Mouse (Mus musculus) kidney, embryonic 16.5 days (tissue): Measurements from ENCODE around the gene Plekha7. TPM values are rescaled to one million over a fixed set of nuclear protein-coding genes. Genes with fewer than 3 reads are reported as not detected.

ENCODE experiments used
- ATAC-seq: fragments of 200-750 bp; cut with Nextera tagmentation; 2 replicates; pipeline ENCODE4 v1.8.0; 2017; ENCODE audit warnings: moderate TSS enrichment; ENCODE audit not compliant: low FRiP score, low TSS enrichment
- H3K27ac ChIP-seq: fragments of 300-500 bp; sonication (generic); 2 replicates; pipeline ENCODE4 v1.5.1; 2014; ENCODE audit warnings: low read length
- H3K27me3 ChIP-seq: fragments of 300-500 bp; sonication (generic); 2 replicates; pipeline ENCODE4 v1.6.1; 2014; ENCODE audit warnings: low read length, control low read depth, mixed read lengths; ENCODE audit not compliant: insufficient read depth
- H3K36me3 ChIP-seq: fragments of 300-500 bp; sonication (generic); 2 replicates; pipeline ENCODE4 v1.6.1; 2014; ENCODE audit warnings: low read length, control low read depth, mixed read lengths; ENCODE audit not compliant: insufficient read depth
- H3K4me1 ChIP-seq: fragments of 300-500 bp; sonication (generic); 2 replicates; pipeline ENCODE4 v1.6.1; 2014; ENCODE audit warnings: low read length, control low read depth, mixed read lengths; ENCODE audit not compliant: insufficient read depth
- H3K4me2 ChIP-seq: fragments of 300-500 bp; sonication (generic); replicated peaks from 2 replicates; pipeline ENCODE4 v1.6.1; 2014; ENCODE audit warnings: low read depth, low read length
- H3K4me3 ChIP-seq: fragments of 300-500 bp; sonication (generic); 2 replicates; pipeline ENCODE4 v1.5.1; 2014; ENCODE audit warnings: mild to moderate bottlenecking, low read length
- H3K9ac ChIP-seq: fragments of 300-500 bp; sonication (generic); replicated peaks from 2 replicates; pipeline ENCODE4 v1.6.1; 2014; ENCODE audit warnings: low read length
- H3K9me3 ChIP-seq: fragments of 300-500 bp; sonication (generic); 2 replicates; pipeline ENCODE4 v1.6.1; 2016; ENCODE audit warnings: low read length, control low read depth
- WGBS: fragments of 180-500 bp; shearing (Covaris S2); extraction: QIAGEN DNeasy Blood & Tissue Kit; methylation state at CpG from one replicate; pipeline ENCODE4 v1.1.7; 2014; 5-methylcytosine and 5-hydroxymethylcytosine counted together
- polyA plus RNA-seq: library from polyadenylated mRNA; unstranded; fragments of >200 nt; fragmentation: Nextera tagmentation; extraction: Ambion mirVana; gene quantifications from 2 replicates; pipeline ENCODE4 v1.2.1, GENCODE M21; 2015

Gene Plekha7
- polyA plus RNA-seq, 1 experiment from 2014 or later: 13.1 TPM

DNA sequence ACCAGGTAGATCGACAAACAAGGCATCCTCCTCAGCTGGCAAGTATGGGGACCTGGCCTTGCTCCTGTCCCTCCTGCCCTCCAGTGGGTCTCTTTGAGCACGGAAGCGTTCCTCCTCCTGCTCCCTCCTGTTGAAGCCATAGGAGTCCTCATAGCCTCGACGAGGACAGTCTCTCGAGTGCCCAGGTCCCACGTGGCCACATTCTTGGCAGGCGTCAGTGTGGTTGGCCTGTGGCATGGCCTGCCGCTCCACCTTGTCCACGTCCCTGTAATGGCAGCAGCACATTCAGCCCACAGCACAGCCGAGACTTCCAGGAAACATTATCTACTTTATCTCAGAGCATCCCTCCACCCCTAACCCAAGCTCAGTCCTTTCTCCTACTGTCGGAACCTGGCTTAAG, 143.9 kb downstream of the Plekha7 start:
- WGBS: 87% methylated on average over 12 of the region's 12 CpGs
- Histone ChIP-seq H3K4me2 (no peak overlapping the region), H3K9ac (no peak overlapping the region), H3K4me3 (no peak overlapping the region), H3K27ac (no peak overlapping the region), H3K9me3 (no peaks in the 10 kb centered on the region), H3K27me3 (no peaks in the 10 kb centered on the region), H3K4me1 (no peaks in the 10 kb centered on the region), H3K36me3 (0 out of 2 replicates have a peak, but pooled peaks cover 2% of the 10 kb centered on the region)
- ATAC-seq: no peak

DNA sequence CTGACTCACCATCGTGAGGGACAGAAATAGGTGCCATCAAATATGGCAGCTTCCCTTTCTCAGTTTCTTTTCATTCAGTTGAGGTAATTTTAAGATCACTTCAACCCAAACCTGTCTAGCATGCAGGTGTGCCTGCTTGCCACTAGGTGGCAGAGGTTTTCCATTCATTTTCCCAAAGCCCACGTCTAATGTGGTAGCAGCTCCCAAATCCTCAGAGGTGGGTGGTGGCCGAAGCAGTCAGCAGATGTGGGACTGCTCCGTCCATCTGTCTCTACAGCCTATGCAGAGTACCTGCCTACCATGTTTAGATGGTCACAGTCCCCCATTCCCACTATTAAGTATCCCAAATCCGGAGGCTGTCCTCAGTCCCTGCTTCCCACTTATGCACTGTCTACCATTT, 146.6 kb downstream of the Plekha7 start:
- no peak overlapping the region for H3K4me2 ChIP-seq
- no peaks in the 10 kb centered on the region for H3K9me3 ChIP-seq
- 18% methylated on average over 5 of the region's 5 CpGs for WGBS
- 0 out of 2 replicates have a peak, but pooled peaks cover 6% of the 10 kb centered on the region for H3K36me3 ChIP-seq
- no peak overlapping the region for H3K4me3 ChIP-seq
- no peak overlapping the region for H3K9ac ChIP-seq
- H3K4me1 ChIP-seq: no peaks in the 10 kb centered on the region
- peak; percentile 62 for ATAC-seq
- no peak overlapping the region for H3K27ac ChIP-seq
- H3K27me3 ChIP-seq: no peaks in the 10 kb centered on the region

DNA sequence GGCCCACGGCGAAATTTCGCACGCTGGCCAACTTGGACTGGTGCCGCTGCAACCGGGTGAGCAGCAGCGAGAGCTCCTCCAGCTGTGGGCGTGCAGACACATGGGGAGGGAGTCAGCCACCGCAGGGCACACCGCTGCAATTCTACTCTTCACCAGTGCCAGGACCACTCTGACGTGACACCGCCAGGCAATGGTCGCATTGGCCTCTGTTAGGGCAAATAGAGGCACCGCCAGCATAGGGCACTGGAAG, 151.4 kb downstream of the Plekha7 start:
- H3K4me3 ChIP-seq: no peak overlapping the region
- 0 out of 2 replicates have a peak, but pooled peaks cover 4% of the 10 kb centered on the region for H3K36me3 ChIP-seq
- no peaks in the 10 kb centered on the region for H3K9me3 ChIP-seq
- H3K4me2 ChIP-seq: no peak overlapping the region
- WGBS: 69% methylated on average over 14 of the region's 14 CpGs
- no peak overlapping the region for H3K9ac ChIP-seq
- no peak for ATAC-seq
- no peak overlapping the region for H3K27ac ChIP-seq
- no peaks in the 10 kb centered on the region for H3K27me3 ChIP-seq
- no peaks in the 10 kb centered on the region for H3K4me1 ChIP-seq

DNA sequence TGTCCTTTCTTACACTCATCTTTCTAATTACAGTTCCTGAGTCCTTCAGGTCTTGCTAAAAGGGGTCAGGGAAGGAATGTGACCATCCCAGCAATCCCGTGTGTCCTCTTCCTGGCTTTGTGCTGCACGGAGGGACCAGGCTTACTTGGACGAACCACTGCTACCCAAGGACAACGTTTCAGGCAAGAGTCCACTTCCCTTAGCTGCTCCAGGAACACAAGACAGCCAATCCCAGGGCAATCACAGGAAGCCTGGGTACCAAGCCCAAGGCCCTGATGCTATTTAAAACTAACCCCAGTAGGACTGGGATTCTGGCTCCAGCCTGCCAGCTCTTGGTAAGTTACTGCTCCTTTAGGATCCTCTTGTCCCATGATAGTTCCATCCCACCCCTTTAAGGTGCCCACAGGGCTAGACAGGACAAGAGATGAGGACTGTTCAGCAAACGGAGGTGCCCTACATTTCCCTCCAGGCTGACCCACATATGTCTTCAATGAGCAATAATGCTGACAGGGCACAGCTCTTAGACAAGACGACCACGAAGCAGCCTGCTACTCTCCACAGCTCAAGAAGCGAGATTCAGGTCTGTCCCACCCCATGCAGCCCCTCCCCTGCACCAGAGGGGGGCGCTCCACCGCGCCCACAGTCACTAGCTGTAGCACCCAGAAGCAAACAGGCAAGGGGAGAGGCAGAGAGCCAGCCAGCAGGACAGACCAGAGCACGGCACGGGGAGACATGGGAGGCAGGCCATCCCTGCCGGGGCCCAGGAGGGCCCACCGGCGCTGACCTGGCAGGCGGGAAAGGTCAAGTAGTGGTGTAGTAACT, 151.9 kb downstream of the Plekha7 start:
- Histone ChIP-seq H3K27ac (no peak overlapping the region), H3K4me1 (no peaks in the 10 kb centered on the region), H3K4me2 (no peak overlapping the region), H3K27me3 (no peaks in the 10 kb centered on the region), H3K36me3 (0 out of 2 replicates have a peak, but pooled peaks cover 4% of the 10 kb centered on the region), H3K9ac (no peak overlapping the region), H3K9me3 (no peaks in the 10 kb centered on the region), H3K4me3 (no peak overlapping the region)
- no peak for ATAC-seq
- WGBS: 58% methylated on average over 17 of the region's 17 CpGs

DNA sequence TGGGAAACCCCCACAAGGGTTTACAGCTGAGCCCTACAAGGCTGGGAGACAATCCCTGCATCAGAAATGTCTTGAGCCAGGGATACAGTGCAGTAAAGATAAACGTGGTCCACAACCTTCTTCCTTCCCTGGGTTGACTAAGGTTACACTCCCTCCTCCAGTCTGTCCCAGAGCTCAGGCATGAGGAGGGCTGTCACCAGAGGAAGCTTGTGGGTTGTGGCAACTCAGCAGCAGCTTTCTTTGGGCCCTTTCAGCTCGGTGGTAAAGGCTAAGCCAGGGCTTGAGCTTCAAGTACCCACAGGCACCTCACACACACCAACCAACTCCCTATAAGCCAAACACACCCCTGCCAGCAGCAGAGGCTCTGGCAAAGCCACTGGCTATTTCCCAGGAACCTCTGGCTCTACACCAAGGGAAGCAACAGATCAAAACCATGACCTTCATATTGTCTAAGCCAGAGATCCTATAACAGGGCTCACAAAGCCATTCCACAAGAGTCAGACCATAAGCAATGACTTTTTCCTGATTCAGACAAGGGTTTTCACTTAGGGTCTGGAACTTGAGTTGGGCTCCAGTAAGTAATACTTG, 154.3 kb downstream of the Plekha7 start:
- no peak for ATAC-seq
- H3K9me3 ChIP-seq: no peaks in the 10 kb centered on the region
- H3K36me3 ChIP-seq: 0 out of 2 replicates have a peak, but pooled peaks cover 4% of the 10 kb centered on the region
- no peak overlapping the region for H3K9ac ChIP-seq
- H3K4me1 ChIP-seq: no peaks in the 10 kb centered on the region
- no peak overlapping the region for H3K27ac ChIP-seq
- H3K27me3 ChIP-seq: no peaks in the 10 kb centered on the region
- WGBS: 46% methylated on average over 2 of the region's 2 CpGs
- no peak overlapping the region for H3K4me2 ChIP-seq
- no peak overlapping the region for H3K4me3 ChIP-seq

DNA sequence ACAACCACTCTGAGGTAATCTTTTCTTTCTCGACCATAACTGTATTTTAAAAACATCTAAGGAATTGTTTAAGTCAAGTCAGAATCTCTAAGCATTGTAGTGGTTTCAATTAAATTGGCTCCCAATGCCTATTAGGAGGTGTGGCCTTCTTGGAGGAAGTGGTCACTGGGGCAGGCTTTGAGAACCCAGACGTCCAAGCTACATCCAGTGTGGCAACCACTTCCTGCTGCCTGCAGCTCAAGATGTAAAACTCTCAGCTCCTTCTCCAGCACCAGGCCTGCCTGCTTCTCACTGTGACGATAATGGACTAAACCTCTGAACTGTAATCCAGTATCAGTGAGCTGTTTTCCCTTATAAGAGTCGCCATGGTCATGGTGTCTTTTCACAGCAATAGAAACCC, 158.6 kb downstream of the Plekha7 start:
- Histone ChIP-seq H3K27ac (no peak overlapping the region), H3K27me3 (no peaks in the 10 kb centered on the region), H3K4me3 (no peak overlapping the region), H3K9me3 (no peaks in the 10 kb centered on the region), H3K9ac (no peak overlapping the region), H3K36me3 (no peaks in the 10 kb centered on the region), H3K4me1 (no peaks in the 10 kb centered on the region), H3K4me2 (no peak overlapping the region)
- ATAC-seq: no peak
- WGBS: 71% methylated on average over 4 of the region's 4 CpGs

DNA sequence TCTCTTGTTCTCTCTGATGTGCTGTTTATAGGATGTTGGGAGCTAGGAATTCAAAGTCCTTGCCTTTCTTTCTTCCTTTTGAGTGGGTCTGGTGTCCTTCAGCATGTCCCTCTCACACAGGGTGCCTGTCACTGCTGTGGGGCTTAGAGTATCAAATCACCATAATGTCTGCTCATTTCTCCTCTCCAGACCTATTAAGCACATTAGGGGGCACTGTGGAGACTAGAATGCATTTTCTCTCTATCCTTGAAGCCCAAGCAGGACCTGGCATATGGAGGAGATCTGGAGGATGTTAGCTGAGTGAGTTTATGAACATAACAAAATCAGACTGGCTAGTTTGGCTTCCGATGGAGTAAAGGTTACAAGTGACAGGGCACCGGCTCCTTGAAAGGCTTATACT, 161.1 kb downstream of the Plekha7 start:
- Histone ChIP-seq H3K4me3 (no peak overlapping the region), H3K4me1 (no peaks in the 10 kb centered on the region), H3K4me2 (no peak overlapping the region), H3K9me3 (no peaks in the 10 kb centered on the region), H3K9ac (no peak overlapping the region), H3K27me3 (no peaks in the 10 kb centered on the region), H3K27ac (no peak overlapping the region), H3K36me3 (no peaks in the 10 kb centered on the region)
- ATAC-seq: no peak
- 82% methylated on average over 2 of the region's 2 CpGs for whole genome bisulfite sequencing

DNA sequence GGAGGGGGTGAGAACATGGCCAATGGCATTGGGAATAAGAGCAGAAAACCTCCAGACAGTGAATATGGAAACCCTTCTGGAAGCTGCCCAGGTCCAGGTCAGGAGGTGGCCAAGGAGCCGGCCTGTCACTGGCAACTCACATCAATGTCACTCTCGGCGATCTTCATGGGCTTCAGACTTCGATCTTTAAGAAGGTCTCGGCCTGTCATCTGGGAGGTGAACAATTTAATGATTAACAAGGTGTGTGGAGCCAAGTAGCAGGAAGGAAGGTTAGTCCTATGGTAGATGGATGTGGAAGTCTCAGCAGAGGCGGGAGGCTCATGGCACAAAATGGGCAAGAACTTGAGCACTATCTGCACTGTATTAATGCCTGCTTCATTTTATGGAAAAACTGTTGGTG, 163.1 kb downstream of the Plekha7 start:
- Histone ChIP-seq H3K27ac (no peak overlapping the region), H3K27me3 (no peaks in the 10 kb centered on the region), H3K4me1 (no peaks in the 10 kb centered on the region), H3K4me3 (no peak overlapping the region), H3K36me3 (0 out of 2 replicates have a peak, but pooled peaks cover 1% of the 10 kb centered on the region), H3K9ac (no peak overlapping the region), H3K9me3 (no peaks in the 10 kb centered on the region), H3K4me2 (no peak overlapping the region)
- ATAC-seq: no peak
- 89% methylated on average over 6 of the region's 6 CpGs for WGBS

DNA sequence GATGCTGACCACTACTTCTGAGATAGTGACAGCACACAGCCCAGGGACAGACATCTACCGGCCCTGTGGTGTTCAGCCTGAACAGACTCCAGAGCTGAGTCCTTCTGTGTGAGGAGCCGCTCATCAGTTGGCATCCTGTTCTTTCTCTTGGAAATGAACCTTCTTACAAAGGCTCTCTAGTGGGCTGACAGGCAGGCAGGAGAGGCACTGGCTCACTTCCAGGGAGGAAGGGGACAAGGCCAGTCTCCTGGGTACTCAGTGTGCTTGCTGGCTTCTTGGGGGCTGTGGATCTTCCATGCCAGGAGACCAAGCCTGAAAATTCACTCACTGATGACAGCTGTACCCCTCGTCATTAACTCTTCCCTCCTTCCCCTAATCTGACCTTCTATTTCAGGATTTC, 170.5 kb downstream of the Plekha7 start:
- no peaks in the 10 kb centered on the region for H3K27me3 ChIP-seq
- no peaks in the 10 kb centered on the region for H3K4me1 ChIP-seq
- 0 out of 2 replicates have a peak, but pooled peaks cover 4% of the 10 kb centered on the region for H3K36me3 ChIP-seq
- no peak overlapping the region for H3K27ac ChIP-seq
- H3K9me3 ChIP-seq: no peaks in the 10 kb centered on the region
- no peak overlapping the region for H3K9ac ChIP-seq
- H3K4me3 ChIP-seq: no peak overlapping the region
- no peak for ATAC-seq
- 53% methylated on average over 3 of the region's 3 CpGs for WGBS
- H3K4me2 ChIP-seq: no peak overlapping the region

DNA sequence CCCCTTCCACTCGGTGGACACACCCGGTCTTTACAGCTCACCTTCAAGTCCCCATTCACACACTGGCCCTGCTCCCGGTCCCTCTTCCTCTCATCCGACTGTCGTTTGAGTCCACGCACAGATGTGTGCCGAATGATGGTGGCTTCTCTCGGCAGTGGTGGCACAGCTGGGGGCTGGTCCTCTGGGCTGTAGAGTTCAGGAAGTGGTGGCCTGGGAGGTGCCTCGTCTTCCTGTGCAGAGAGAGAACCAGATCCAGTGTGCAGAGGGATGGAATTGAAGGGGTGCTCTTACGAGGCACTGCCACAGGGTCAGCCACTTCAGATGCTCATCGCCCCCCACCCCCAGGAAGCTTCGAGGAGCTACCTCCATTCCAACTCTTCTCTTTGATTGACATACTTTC, 171.0 kb downstream of the Plekha7 start:
- WGBS: 69% methylated on average over 12 of the region's 12 CpGs
- H3K4me1 ChIP-seq: no peaks in the 10 kb centered on the region

More for the DNA sequence above, 171.0 kb downstream of the Plekha7 start:
- Histone ChIP-seq H3K27me3 (no peaks in the 10 kb centered on the region), H3K36me3 (0 out of 2 replicates have a peak, but pooled peaks cover 4% of the 10 kb centered on the region), H3K9ac (no peak overlapping the region), H3K27ac (no peak overlapping the region), H3K4me3 (no peak overlapping the region), H3K4me2 (no peak overlapping the region), H3K9me3 (no peaks in the 10 kb centered on the region)
- ATAC-seq: no peak
